Mouse (Mus musculus): ENCODE data around the gene Fam155a. TPM values are rescaled to one million over a fixed set of nuclear protein-coding genes. Genes with fewer than 3 reads are reported as not detected.
"Not testable (repeated sequence)": the region's sequence is repeated elsewhere in the genome, so short reads cannot be mapped to it uniquely, and the experiment has no call there.

The Fam155a gene
- polyA plus RNA-seq, 1 experiment = not detected

DNA sequence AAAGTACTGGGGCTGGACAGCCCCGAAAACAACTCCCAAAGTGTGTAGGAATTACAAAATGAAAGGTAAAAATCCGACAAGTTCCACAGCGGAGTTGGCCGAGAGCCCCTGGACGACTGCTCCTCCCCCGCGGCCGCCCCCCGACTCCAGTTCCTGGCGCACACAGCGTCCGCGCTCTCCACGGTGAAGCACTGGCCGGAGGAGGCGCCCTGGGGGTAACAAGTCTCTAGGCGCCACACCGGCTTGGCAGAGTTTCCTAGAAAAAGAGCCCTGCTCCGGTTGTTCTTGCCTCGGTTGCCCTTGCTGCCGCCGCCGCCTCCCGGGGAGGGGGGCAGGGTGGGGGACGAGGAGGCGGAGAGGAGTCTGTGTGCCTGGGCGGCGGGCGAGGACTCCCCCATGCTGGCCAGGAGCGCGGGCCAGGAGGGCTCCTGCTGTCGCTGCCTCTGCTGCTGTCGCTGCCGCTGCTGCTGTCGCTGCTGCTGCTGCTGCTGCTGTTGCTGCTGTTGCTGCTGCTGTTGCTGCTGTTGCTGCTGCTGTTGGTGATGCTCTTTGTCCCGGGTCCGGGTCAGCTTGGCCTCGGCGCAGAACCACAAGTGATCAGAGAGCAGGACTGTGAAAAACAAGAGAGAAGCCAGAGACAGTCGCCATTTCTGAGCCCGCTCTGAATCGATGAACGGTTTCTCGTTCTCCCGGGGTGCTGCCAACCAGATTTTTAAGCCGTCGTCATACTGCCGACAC, 531 bp downstream of the Fam155a start:
- Histone ChIP-seq H3K27ac (replicated peaks; ENCODE audit: low read depth, low read length) (no peak overlapping the region), H3K4me3 (ENCODE audit: insufficient read depth, low read depth, low read length) (peak overlapping the region; percentile 16; the same call in 1 of the 2 replicates), H3K4me1 (ENCODE audit: control insufficient read depth, insufficient read depth, insufficient read length, low read length) (peaks cover 2% of the 10 kb centered on the region; the same call in 1 of the 2 replicates)

DNA sequence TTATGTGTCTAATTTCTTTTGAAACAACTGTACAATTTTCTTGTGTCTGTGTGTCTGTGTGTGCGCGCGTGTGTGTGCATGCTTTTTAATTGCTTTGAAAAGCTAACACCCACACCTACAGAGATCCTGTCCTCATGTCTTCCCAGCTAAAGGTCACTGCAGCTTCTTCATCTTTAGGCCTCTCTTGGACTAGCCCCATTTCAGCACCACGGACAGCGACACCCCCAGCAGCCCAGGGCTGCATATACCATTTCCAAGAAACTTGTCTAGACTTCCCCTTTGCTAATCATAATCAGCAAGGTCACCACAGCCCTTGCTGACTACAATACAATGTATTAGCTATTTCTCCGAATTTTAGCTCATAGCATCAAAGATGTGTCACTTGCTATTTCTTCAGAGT, 1.9 kb downstream of the Fam155a start:
- peaks cover 2% of the 10 kb centered on the region; the same call in 1 of the 2 replicates for H3K4me1 ChIP-seq (ENCODE audit: control insufficient read depth, insufficient read depth, insufficient read length, low read length)
- H3K27ac ChIP-seq (replicated peaks; ENCODE audit: low read depth, low read length) = no peak overlapping the region
- H3K4me3 ChIP-seq (ENCODE audit: insufficient read depth, low read depth, low read length) = no peak overlapping the region

DNA sequence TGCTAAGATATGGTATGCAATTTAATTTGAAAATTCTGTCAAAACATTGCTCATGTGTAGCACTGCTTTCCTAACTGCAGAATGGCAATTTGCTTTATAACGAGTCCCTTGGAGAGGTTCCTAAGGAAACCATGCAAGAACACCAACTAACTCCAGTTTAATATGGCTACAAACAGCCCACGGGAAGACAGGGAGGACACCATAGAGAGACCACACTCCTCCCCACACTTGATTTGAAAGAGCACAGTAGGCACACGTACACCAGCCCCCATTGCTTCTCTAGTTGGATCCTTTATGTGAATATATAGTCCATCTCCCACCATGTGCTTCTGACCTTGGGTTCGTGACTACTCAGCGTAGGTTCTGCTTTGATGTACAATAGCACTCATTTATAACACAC, 35.8 kb downstream of the Fam155a start:
- H3K27ac ChIP-seq (replicated peaks; ENCODE audit: low read depth, low read length) = no peak overlapping the region
- no peak overlapping the region for H3K4me3 ChIP-seq (ENCODE audit: insufficient read depth, low read depth, low read length)
- H3K4me1 ChIP-seq (ENCODE audit: control insufficient read depth, insufficient read depth, insufficient read length, low read length) = no peaks in the 10 kb centered on the region

DNA sequence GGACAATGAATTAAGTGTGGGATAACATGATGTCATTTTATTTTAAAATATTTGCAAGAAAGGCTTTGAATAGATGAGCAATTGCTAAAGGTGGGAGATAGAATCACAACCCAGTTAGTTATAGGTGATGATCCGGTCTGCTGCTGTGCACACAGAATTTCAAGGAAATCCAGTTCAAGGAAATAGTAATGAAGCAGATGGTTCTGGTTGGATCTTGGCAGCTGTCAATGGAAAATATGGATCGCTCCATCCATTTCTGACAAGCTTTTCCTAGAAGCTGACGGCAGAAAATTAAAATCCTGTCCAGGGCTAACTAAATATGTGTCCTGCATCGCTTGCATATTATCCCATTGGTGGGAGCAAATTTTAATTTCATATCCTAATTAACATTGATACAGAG, 61.2 kb downstream of the Fam155a start:
- Histone ChIP-seq H3K27ac (replicated peaks; ENCODE audit: low read depth, low read length) (no peak overlapping the region), H3K4me3 (ENCODE audit: insufficient read depth, low read depth, low read length) (no peak overlapping the region), H3K4me1 (ENCODE audit: control insufficient read depth, insufficient read depth, insufficient read length, low read length) (no peaks in the 10 kb centered on the region)

DNA sequence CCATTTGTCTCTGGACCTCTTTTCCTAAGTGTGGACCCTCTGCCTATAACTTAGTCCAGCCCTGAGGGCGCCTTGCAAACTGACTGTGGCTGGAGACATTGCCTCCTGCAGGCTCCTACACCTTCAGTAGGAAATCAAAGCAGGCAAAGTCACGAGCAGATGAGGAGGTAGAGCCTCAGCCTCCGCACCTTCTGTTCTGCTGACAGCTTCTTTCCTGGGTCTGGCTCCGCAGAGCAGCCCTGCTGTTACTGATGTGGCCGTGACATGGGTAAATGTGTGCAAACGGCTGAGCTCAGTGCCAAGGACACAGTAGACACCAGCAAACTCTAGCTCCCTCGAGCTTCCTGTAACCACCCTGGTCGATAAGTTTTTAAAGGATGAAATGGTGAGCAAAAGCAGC, 63.5 kb downstream of the Fam155a start:
- Histone ChIP-seq H3K4me1 (ENCODE audit: control insufficient read depth, insufficient read depth, insufficient read length, low read length) (no peaks in the 10 kb centered on the region), H3K27ac (replicated peaks; ENCODE audit: low read depth, low read length) (no peak overlapping the region), H3K4me3 (ENCODE audit: insufficient read depth, low read depth, low read length) (no peak overlapping the region)

DNA sequence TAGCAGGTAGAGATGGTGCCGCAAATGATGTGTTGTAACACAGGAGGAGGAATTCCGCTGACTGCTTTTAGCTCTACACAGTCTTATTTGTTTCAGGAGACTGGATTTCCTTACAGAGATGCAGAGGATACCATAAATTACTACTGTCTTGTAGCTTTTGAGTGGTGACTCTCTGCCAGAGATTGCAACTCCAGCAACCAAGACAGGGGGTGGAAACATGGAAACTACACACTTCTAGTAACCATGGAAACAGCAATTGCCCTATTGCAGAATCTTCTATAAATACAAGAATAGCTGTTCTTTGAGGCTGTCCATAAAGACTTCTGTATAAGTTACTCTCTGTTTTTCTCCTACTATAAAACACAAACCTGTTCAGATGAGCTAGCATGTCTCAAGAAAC, 76.2 kb downstream of the Fam155a start:
- Histone ChIP-seq H3K4me3 (ENCODE audit: insufficient read depth, low read depth, low read length) (no peak overlapping the region), H3K4me1 (ENCODE audit: control insufficient read depth, insufficient read depth, insufficient read length, low read length) (no peaks in the 10 kb centered on the region), H3K27ac (replicated peaks; ENCODE audit: low read depth, low read length) (no peak overlapping the region)

DNA sequence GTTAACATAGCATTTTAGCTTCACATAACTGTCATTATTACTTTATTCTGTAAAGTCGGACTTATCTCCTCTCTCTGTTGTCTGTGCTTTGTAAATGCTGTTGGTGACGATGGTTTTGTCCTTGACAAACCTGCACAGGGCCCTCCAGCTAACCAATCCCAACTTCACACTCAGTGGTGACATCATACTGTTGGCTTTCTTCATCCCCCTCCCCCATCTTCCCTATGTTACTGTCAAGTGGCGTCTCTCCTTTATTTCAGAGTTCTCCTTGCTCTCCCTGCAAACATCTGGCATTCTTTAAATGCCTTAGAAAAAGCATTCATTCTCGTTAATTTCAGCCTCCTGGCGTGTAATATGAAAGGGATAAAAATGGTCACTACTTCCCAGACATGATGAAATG, 78.6 kb downstream of the Fam155a start:
- H3K4me1 ChIP-seq (ENCODE audit: control insufficient read depth, insufficient read depth, insufficient read length, low read length) = no peaks in the 10 kb centered on the region
- H3K27ac ChIP-seq (replicated peaks; ENCODE audit: low read depth, low read length) = no peak overlapping the region
- H3K4me3 ChIP-seq (ENCODE audit: insufficient read depth, low read depth, low read length) = no peak overlapping the region

DNA sequence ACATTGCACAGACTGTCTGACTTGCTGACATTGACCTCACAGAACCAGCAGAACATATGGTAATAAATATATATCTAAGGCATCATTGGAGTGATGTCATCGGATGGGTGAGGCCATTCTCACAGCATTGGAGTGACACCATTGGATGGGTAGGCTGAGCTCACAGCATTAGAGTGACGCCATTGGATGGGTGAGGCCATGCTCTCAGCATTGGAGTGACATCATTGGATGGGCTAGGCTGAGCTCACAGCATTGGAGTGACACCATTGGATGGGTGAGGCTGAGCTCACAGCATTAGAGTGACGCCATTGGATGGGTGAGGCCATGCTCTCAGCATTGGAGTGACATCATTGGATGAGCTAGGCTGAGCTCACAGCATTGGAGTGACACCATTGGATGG, 110.9 kb downstream of the Fam155a start:
- not testable (repeated sequence) for H3K4me1 ChIP-seq (ENCODE audit: control insufficient read depth, insufficient read depth, insufficient read length, low read length); H3K27ac ChIP-seq (replicated peaks; ENCODE audit: low read depth, low read length); H3K4me3 ChIP-seq (ENCODE audit: insufficient read depth, low read depth, low read length)

DNA sequence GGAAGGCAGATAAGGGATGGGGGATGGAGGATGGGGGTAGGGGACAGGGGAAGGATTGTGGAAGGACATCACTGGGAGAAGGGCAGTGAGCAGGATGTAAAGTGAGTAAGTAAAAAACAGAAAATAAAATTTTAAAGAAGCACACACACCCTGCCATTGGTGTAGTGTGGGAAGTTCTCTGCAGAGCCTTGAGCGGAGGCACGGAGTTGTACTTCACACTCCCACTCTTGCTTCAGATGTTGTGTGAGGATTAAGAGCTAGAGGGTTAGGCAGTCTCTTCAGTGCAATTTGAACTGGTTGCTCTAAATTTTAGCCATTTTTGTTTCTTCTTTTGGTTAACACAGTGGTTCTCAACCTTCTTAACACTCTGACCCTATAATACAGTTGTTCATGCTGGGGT, 114.1 kb downstream of the Fam155a start:
- Histone ChIP-seq H3K4me1 (ENCODE audit: control insufficient read depth, insufficient read depth, insufficient read length, low read length) (no peaks in the 10 kb centered on the region), H3K4me3 (ENCODE audit: insufficient read depth, low read depth, low read length) (no peak overlapping the region), H3K27ac (replicated peaks; ENCODE audit: low read depth, low read length) (no peak overlapping the region)

DNA sequence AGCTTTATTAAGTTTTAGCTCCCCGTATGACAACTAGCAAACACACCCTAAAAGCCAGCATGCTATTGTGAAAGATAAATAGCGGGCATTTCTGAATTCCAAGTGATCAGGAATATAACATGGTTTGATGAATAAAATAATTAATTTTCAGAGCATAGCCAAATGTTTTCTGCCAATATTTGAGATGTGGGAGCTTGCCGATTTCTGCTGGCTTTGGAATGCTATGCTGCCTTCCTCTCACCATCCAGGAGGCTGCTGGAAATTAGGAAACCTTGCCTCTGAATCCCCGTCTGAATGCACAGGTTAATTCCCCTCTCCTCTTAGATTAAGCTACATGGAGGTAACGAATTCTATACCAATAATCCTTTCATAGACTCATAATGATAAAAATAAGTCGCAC, 116.1 kb downstream of the Fam155a start:
- no peaks in the 10 kb centered on the region for H3K4me1 ChIP-seq (ENCODE audit: control insufficient read depth, insufficient read depth, insufficient read length, low read length)
- H3K4me3 ChIP-seq (ENCODE audit: insufficient read depth, low read depth, low read length) = no peak overlapping the region
- H3K27ac ChIP-seq (replicated peaks; ENCODE audit: low read depth, low read length) = no peak overlapping the region

DNA sequence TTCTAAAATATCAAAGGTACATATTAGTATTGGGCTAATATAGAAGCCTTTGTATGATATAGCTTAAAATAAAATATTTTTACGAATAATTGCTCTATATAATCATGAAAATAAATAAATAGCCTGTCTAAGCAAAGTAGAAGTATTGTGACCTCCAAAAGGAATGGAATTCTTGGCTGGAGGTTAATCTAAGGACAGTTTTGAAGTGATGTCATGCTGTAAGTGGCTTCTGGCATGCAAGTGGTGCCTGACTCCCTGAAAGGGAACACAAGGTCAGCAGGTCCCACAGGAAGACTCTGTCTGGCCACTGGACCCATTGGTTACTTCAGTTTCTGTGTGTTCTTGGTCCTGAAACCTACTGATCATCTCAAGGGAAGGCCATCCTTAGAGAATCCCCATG, 117.3 kb downstream of the Fam155a start:
- H3K4me3 ChIP-seq (ENCODE audit: insufficient read depth, low read depth, low read length) = no peak overlapping the region
- H3K27ac ChIP-seq (replicated peaks; ENCODE audit: low read depth, low read length) = no peak overlapping the region
- no peaks in the 10 kb centered on the region for H3K4me1 ChIP-seq (ENCODE audit: control insufficient read depth, insufficient read depth, insufficient read length, low read length)

DNA sequence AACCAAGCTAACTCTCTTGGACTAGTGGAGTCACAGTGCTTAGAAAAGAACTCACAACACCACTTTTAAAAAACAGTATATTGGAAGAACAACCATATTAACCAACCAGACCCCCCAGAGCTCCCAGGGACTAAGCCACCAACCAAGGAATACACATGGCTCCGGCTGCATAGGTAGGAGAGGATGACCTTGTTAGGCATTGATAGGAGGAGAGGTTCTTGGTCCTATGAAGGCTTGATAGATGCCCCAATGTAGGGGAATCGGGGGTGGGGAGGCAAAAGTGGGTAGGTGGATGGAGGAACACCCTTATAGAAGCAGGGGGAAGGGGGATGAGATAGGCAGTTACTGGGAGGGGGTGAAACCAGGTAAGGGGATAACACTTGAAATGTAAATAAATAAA, 132.8 kb downstream of the Fam155a start:
- Histone ChIP-seq H3K4me1 (ENCODE audit: control insufficient read depth, insufficient read depth, insufficient read length, low read length) (no peaks in the 10 kb centered on the region), H3K4me3 (ENCODE audit: insufficient read depth, low read depth, low read length) (no peak overlapping the region), H3K27ac (replicated peaks; ENCODE audit: low read depth, low read length) (no peak overlapping the region)

DNA sequence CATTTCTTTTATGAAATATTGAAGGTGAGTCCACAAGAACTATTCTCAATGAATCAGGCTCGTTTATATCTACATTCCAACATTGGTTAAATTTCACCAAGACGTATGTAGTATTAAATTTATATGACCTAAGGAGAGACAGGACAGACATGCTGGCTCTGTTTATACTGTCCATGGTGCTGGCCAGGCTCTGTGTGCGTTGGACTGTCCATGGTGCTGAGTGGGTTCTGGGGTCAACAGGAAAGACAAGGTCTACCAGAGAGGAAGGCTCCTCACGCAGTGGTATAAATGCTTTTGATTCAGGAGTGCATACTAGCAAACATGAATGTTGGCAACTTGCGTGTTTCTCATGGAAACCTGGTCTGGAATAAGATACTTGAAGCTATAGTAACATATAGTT, 135.7 kb downstream of the Fam155a start:
- Histone ChIP-seq H3K27ac (replicated peaks; ENCODE audit: low read depth, low read length) (no peak overlapping the region), H3K4me3 (ENCODE audit: insufficient read depth, low read depth, low read length) (no peak overlapping the region)

DNA sequence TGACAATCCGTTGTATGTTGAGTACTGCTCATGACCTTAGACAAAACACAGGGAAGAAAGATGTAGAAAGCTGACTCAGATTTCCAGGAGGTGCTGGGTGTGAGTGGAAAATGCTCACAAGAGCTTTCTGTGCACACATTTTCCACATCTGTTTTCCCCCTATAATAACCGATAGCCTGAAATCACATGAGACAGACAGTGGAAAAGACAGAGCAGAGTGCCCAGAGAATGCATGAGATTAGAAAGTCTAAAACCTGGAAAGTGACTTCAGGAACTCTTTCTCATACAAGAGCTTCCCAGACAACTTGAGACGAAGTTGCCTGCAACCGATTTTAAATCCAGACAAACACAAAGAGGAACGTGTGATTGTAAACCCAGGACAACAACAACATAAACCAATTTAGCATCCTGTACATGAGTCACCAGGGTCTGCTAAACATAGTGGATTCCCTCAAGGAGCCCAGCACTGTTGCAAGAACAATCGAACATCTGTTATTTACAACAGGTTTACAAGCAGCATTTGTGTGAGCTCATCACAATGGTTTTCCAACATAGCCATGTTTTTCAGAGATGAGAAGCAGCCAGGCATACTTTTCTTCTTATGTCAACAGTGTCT, 163.8 kb downstream of the Fam155a start:
- Histone ChIP-seq H3K4me3 (ENCODE audit: insufficient read depth, low read depth, low read length) (no peak overlapping the region), H3K27ac (replicated peaks; ENCODE audit: low read depth, low read length) (no peak overlapping the region), H3K4me1 (ENCODE audit: control insufficient read depth, insufficient read depth, insufficient read length, low read length) (no peaks in the 10 kb centered on the region)

More for the DNA sequence above, 135.7 kb downstream of the Fam155a start:
- no peaks in the 10 kb centered on the region for H3K4me1 ChIP-seq (ENCODE audit: control insufficient read depth, insufficient read depth, insufficient read length, low read length)

DNA sequence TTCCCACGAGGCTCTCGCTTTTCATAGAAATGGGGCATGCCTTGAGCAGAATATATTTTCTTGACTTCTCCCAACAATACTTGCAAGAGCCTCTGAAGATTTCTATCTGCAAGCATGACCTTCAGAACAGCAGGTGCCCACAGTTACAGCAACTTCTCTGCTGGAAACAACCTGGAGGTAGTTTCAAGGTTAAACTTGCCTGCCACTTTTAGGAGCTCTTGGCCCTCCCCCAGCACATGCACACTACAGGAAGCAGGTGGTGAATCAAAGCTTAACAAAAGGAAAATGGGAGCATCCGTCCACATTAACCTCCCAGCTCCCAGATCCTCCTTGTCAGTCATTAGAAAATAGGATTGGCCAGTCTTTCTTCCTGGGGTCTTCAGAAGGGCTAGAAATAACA, 175.0 kb downstream of the Fam155a start:
- Histone ChIP-seq H3K27ac (replicated peaks; ENCODE audit: low read depth, low read length) (no peak overlapping the region), H3K4me1 (ENCODE audit: control insufficient read depth, insufficient read depth, insufficient read length, low read length) (no peaks in the 10 kb centered on the region), H3K4me3 (ENCODE audit: insufficient read depth, low read depth, low read length) (no peak overlapping the region)

DNA sequence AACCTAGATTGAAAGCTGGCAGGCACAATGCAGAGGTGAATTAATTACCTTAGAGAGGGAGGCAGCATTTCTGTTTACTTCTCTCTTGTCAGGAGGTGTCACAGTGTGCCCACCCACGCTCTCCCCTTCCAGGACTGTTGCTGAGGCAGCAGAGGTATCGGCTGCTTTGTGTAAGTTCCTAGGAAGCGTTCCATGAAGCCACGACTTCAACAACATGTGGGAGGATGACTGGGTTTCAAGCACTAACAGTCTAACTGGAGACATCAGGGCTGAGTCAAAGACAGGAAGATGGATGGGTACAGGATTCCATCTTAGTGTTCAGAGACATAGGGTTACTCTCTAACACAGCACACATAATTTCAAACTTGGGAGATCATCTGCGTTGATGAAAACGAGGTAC, 189.1 kb downstream of the Fam155a start:
- no peaks in the 10 kb centered on the region for H3K4me1 ChIP-seq (ENCODE audit: control insufficient read depth, insufficient read depth, insufficient read length, low read length)
- no peak overlapping the region for H3K27ac ChIP-seq (replicated peaks; ENCODE audit: low read depth, low read length)
- no peak overlapping the region for H3K4me3 ChIP-seq (ENCODE audit: insufficient read depth, low read depth, low read length)

Data from brown adipose tissue, adult 24 weeks (tissue).